Mouse (Mus musculus) heart, embryonic 10.5 days (tissue): ENCODE measurements around the gene 5330417H12Rik. TPM values are rescaled to one million over a fixed set of nuclear protein-coding genes. Genes with fewer than 3 reads are reported as not detected.

Experiments
- DNase-seq: peaks from one replicate; pipeline ENCODE4 v3.0.0-alpha.2; 2017; ENCODE audit warnings: low spot score
- H3K27ac ChIP-seq: fragments of 300-500 bp; sonication (generic); 2 replicates; pipeline ENCODE4 v1.5.1; 2016; ENCODE audit warnings: mild to moderate bottlenecking
- H3K27me3 ChIP-seq: fragments of 300-500 bp; sonication (generic); 2 replicates; pipeline ENCODE4 v1.6.1; 2016; ENCODE audit warnings: mild to moderate bottlenecking; ENCODE audit not compliant: poor library complexity, insufficient read depth, severe bottlenecking
- H3K36me3 ChIP-seq: fragments of 300-500 bp; sonication (generic); 2 replicates; pipeline ENCODE4 v1.6.1; 2016; ENCODE audit warnings: mild to moderate bottlenecking, moderate library complexity
- H3K4me1 ChIP-seq: fragments of 300-500 bp; sonication (generic); 2 replicates; pipeline ENCODE4 v1.6.1; 2016; ENCODE audit warnings: mild to moderate bottlenecking
- H3K4me3 ChIP-seq: fragments of 300-500 bp; sonication (generic); 2 replicates; pipeline ENCODE4 v1.5.1; 2016; ENCODE audit warnings: mild to moderate bottlenecking, moderate library complexity
- H3K9me3 ChIP-seq: fragments of 300-500 bp; sonication (generic); 2 replicates; pipeline ENCODE4 v1.6.1; 2016; ENCODE audit warnings: mild to moderate bottlenecking, moderate library complexity
- WGBS: fragments of 180-500 bp; shearing (Covaris S2); methylation state at CpG from one replicate; pipeline ENCODE4 v1.1.7; 2016; 5-methylcytosine and 5-hydroxymethylcytosine counted together
- polyA plus RNA-seq: library from polyadenylated mRNA; unstranded; fragments of >200 nt; fragmentation: Nextera tagmentation; extraction: Ambion mirVana; gene quantifications from 2 replicates; pipeline ENCODE4 v1.2.1, GENCODE M21; 2016

Gene 5330417H12Rik
- polyA plus RNA-seq, 1 experiment from 2014 or later = 0.15 TPM

- Histone ChIP-seq H3K27ac (no peak overlapping the region), H3K4me3 (no peak overlapping the region)
- 31% methylated on average over 10 of the region's 11 CpGs for WGBS
These were observed 6.7 kb downstream of the 5330417H12Rik start for GRCm38 (mm10) chr7:107618028-107618992.

GRCm38 (mm10) chr7:107610880-107611279, 14.1 kb downstream of the 5330417H12Rik start:
- H3K4me1 ChIP-seq = no peaks in the 10 kb centered on the region
- H3K4me3 ChIP-seq = no peak overlapping the region
- WGBS = 74% methylated on average over 5 of the region's 5 CpGs
- DNase-seq = no peak
- H3K27ac ChIP-seq = no peak overlapping the region
- no peaks in the 10 kb centered on the region for H3K36me3 ChIP-seq
- no peaks in the 10 kb centered on the region for H3K9me3 ChIP-seq
- H3K27me3 ChIP-seq = no peaks in the 10 kb centered on the region

More at GRCm38 (mm10) chr7:107618028-107618992, 6.7 kb downstream of the 5330417H12Rik start:
- no peaks in the 10 kb centered on the region for H3K27me3 ChIP-seq
- no peaks in the 10 kb centered on the region for H3K36me3 ChIP-seq
- no peak for DNase-seq
- H3K4me1 ChIP-seq = 0 out of 2 replicates have a peak, but pooled peaks cover 14% of the 10 kb centered on the region
- H3K9me3 ChIP-seq = no peaks in the 10 kb centered on the region

- no peaks in the 10 kb centered on the region for H3K4me1 ChIP-seq
- H3K4me3 ChIP-seq = no peak overlapping the region
- 85% methylated on average over 2 of the region's 2 CpGs for WGBS
- H3K36me3 ChIP-seq = no peaks in the 10 kb centered on the region
- no peaks in the 10 kb centered on the region for H3K9me3 ChIP-seq
- H3K27ac ChIP-seq = no peak overlapping the region
- DNase-seq = no peak
- H3K27me3 ChIP-seq = no peaks in the 10 kb centered on the region
These were observed 15.2 kb downstream of the 5330417H12Rik start for GRCm38 (mm10) chr7:107609622-107610255.

- H3K4me3 ChIP-seq = no peak overlapping the region
- DNase-seq = no peak
- H3K27me3 ChIP-seq = no peaks in the 10 kb centered on the region
- 90% methylated on average over 1 of the region's 1 CpGs for WGBS
- no peak overlapping the region for H3K27ac ChIP-seq
- no peaks in the 10 kb centered on the region for H3K4me1 ChIP-seq
- H3K9me3 ChIP-seq = no peaks in the 10 kb centered on the region
- H3K36me3 ChIP-seq = no peaks in the 10 kb centered on the region
These were observed 17.2 kb downstream of the 5330417H12Rik start for GRCm38 (mm10) chr7:107607766-107608165.

- WGBS = 84% methylated on average over 6 of the region's 6 CpGs
- H3K4me1 ChIP-seq = 0 out of 2 replicates have a peak, but pooled peaks cover under 1% of the 10 kb centered on the region
These were observed 22.0 kb downstream of the 5330417H12Rik start for GRCm38 (mm10) chr7:107602913-107603312.

GRCm38 (mm10) chr7:107602505-107602904, 22.5 kb downstream of the 5330417H12Rik start:
- H3K27ac ChIP-seq = no peak overlapping the region
- DNase-seq = no peak
- no peak overlapping the region for H3K4me3 ChIP-seq
- no peaks in the 10 kb centered on the region for H3K27me3 ChIP-seq
- peaks cover 4% of the 10 kb centered on the region; the same call in 1 of the 2 replicates for H3K4me1 ChIP-seq
- H3K9me3 ChIP-seq = no peaks in the 10 kb centered on the region
- 85% methylated on average over 4 of the region's 4 CpGs for WGBS
- no peaks in the 10 kb centered on the region for H3K36me3 ChIP-seq

More at GRCm38 (mm10) chr7:107602913-107603312, 22.0 kb downstream of the 5330417H12Rik start:
- Histone ChIP-seq H3K36me3 (no peaks in the 10 kb centered on the region), H3K9me3 (no peaks in the 10 kb centered on the region), H3K27me3 (no peaks in the 10 kb centered on the region), H3K27ac (no peak overlapping the region), H3K4me3 (no peak overlapping the region)
- DNase-seq = no peak

GRCm38 (mm10) chr7:107600651-107601050, 24.3 kb downstream of the 5330417H12Rik start:
- no peaks in the 10 kb centered on the region for H3K27me3 ChIP-seq
- H3K4me3 ChIP-seq = no peak overlapping the region
- H3K9me3 ChIP-seq = no peaks in the 10 kb centered on the region
- peaks cover 11% of the 10 kb centered on the region for H3K4me1 ChIP-seq
- no peak for DNase-seq
- no peak overlapping the region for H3K27ac ChIP-seq
- H3K36me3 ChIP-seq = no peaks in the 10 kb centered on the region
- WGBS = 50% methylated on average over 5 of the region's 5 CpGs

- DNase-seq = no peak
- Histone ChIP-seq H3K27ac (no peak overlapping the region), H3K9me3 (no peaks in the 10 kb centered on the region), H3K4me1 (peaks cover 23% of the 10 kb centered on the region), H3K36me3 (no peaks in the 10 kb centered on the region), H3K27me3 (no peaks in the 10 kb centered on the region), H3K4me3 (no peak overlapping the region)
- WGBS = 65% methylated on average over 3 of the region's 3 CpGs
These were observed 27.0 kb downstream of the 5330417H12Rik start for GRCm38 (mm10) chr7:107597956-107598355.

- H3K4me3 ChIP-seq = no peak overlapping the region
- no peaks in the 10 kb centered on the region for H3K27me3 ChIP-seq
- no peaks in the 10 kb centered on the region for H3K36me3 ChIP-seq
- H3K9me3 ChIP-seq = no peaks in the 10 kb centered on the region
- no peak overlapping the region for H3K27ac ChIP-seq
- peaks cover 23% of the 10 kb centered on the region for H3K4me1 ChIP-seq
- no peak for DNase-seq
These were observed 28.2 kb downstream of the 5330417H12Rik start for GRCm38 (mm10) chr7:107596753-107597152.

- 17% methylated on average over 13 of the region's 13 CpGs for WGBS
- Histone ChIP-seq H3K9me3 (no peaks in the 10 kb centered on the region), H3K27me3 (no peaks in the 10 kb centered on the region), H3K27ac (0 out of 2 replicates have a peak overlapping the region, but pooled peaks have one; percentile 77), H3K4me1 (peaks cover 23% of the 10 kb centered on the region), H3K4me3 (peak overlapping the region; percentile 71), H3K36me3 (no peaks in the 10 kb centered on the region)
- DNase-seq = no peak
These were observed 29.5 kb downstream of the 5330417H12Rik start for GRCm38 (mm10) chr7:107595426-107595825.

- DNase-seq = peak; percentile 95
- peaks cover 23% of the 10 kb centered on the region for H3K4me1 ChIP-seq
- H3K27me3 ChIP-seq = no peaks in the 10 kb centered on the region
- under 1% methylated on average over 23 of the region's 24 CpGs for WGBS
- H3K9me3 ChIP-seq = no peaks in the 10 kb centered on the region
- H3K36me3 ChIP-seq = no peaks in the 10 kb centered on the region
- peak within 1 kb of the TSS; percentile 71 for H3K4me3 ChIP-seq
- H3K27ac ChIP-seq = peak within 1 kb of the TSS; percentile 77
These were observed 30.0 kb downstream of the 5330417H12Rik start, which contains the start of gene Ppfibp2 for GRCm38 (mm10) chr7:107594857-107595402. TSS of gene Ppfibp2 (plus strand) at chr7:107595207.

- Histone ChIP-seq H3K4me3 (peak overlapping the region; percentile 71), H3K27ac (peak overlapping the region; percentile 77), H3K27me3 (no peaks in the 10 kb centered on the region), H3K4me1 (peaks cover 23% of the 10 kb centered on the region), H3K9me3 (no peaks in the 10 kb centered on the region), H3K36me3 (no peaks in the 10 kb centered on the region)
- 1% methylated on average over 16 of the region's 16 CpGs for WGBS
- peak; percentile 78 for DNase-seq
These were observed 30.6 kb downstream of the 5330417H12Rik start for GRCm38 (mm10) chr7:107594325-107594856.
